Mouse (Mus musculus) left cerebral cortex, adult 18-20 months (tissue): ENCODE measurements at regions not wholly inside any gene's neighbourhood (a gene's known extent, or its start where the extent isn't known, plus 50 kb on each side); places are given as distances from the start of the nearest gene placed in this dataset.

Experiments used
- DNase-seq, 2 experiments: peaks; one replicate each; pipeline ENCODE4 v3.0.0; 2021 to 2022; ENCODE audit warnings: low spot score in 2 of 2, mixed read lengths in 1 of 2
- microRNA-seq, 2 experiments: library from miRNA; unstranded; fragments of <30 nt; microRNA quantifications; one replicate each; pipeline ENCODE4 v1.2.0; 2021

GRCm38 (mm10) chr11:37355074-37355473 is 119.3 kb upstream of the Tenm2 start:
- no peak for DNase-seq

GRCm38 (mm10) chr11:37309691-37310090 is 73.9 kb upstream of the Tenm2 start:
- DNase-seq, result no peak

GRCm38 (mm10) chr11:37306656-37307055 is 70.9 kb upstream of the Tenm2 start:
- DNase-seq, result no peak

Small RNA genes lying in the stretch of these regions (microRNA-seq; reads per million reads assigned to microRNA genes)
- 0 reads per million in 2 experiments for gene Gm25693
